Mouse (Mus musculus) ES-E14 (cell line): ENCODE data around the gene Ttc39d.

Source experiments
- CHD2 ChIP-seq: IDR thresholded peaks from 2 replicates; pipeline ENCODE4 v1.6.1; 2014; ENCODE audit warnings: mild to moderate bottlenecking, low read depth, low read length, inconsistent platforms
- HCFC1 ChIP-seq: IDR thresholded peaks from 2 replicates; pipeline ENCODE4 v1.6.1; 2012; ENCODE audit warnings: low read length, inconsistent platforms, borderline replicate concordance; ENCODE audit not compliant: insufficient read depth
- MAFK ChIP-seq: IDR thresholded peaks from 2 replicates; pipeline ENCODE4 v1.6.1; 2014; ENCODE audit warnings: mild to moderate bottlenecking, low read depth, low read length, inconsistent platforms; ENCODE audit not compliant: insufficient read depth
- ZC3H11A ChIP-seq: IDR thresholded peaks from 2 replicates; pipeline ENCODE4 v1.6.1; 2012; ENCODE audit warnings: low read depth, mild to moderate bottlenecking, inconsistent platforms, low read length, borderline replicate concordance
- ZNF384 ChIP-seq: IDR thresholded peaks from 2 replicates; pipeline ENCODE4 v1.6.1; 2012; ENCODE audit warnings: low read depth, low read length, inconsistent platforms

DNA sequence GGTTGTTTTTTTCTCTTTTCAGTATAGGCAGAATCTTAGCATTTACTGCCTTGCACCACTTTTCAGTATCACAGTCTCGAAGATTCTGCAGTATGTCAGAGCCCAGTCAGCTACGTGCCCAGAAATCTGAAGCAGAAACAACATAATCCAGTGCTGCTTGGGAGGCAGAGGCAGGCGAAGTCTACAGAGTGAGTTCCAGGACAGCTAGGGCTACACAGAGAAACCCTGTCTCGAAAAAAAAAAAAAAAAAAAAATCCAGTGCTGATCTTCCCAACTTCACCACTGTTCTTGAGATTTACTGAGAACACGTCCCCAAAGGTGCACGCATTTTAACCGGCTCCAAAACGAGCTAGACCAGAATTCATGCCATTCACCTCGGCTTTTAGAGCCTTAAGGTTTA is 16.6 kb downstream of the Ttc39d start:
- TF ChIP-seq MAFK (no peak), CHD2 (no peak), ZC3H11A (no peak), ZNF384 (peak; percentile 83), HCFC1 (no peak)
